ENCODE assay signal across 10 mouse cellular contexts in the genomic region with DNA sequence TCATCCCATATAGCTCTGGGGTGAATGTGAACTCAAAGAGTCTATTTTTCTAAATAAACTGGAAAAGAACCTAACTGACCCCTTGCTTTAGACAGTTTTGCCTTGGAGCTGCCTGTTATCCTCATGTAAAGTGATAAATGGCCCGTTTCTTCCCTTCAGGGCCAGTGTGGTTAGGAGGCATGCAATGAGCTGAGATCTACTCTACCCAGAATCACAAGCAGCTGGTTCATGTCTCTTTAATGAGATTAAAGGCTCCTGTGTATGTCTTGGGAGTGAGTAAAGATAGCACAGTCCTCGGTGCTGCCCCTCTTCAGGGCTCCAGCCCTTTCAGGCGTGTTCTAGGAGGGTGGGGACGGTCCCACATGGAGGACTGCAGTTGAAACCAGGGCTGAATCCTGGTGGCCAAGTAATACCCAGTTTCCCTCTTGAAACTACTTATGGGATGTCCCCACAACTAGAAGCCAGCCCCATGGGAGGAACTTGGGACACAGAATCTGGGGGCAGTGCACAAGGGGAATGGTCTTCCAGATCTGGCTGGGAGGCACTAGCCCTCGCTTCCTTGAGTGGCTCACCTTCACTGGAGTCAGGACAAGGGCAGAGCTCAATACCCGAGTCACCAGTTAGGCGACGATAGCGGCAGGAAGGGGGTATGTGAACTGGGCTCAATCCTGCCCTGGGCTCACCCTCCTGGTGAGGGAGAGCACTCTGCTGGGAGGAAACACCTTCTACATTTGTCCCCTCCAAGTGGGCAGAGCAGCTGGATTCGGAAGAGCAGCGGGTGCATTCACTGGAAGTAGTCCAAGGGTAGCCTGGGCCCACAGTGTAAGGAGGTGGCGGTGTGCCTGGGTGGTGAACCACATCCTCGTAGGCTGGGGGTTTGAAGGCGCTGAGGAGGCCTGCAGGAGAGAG. TPM values are rescaled to one million over a fixed set of nuclear protein-coding genes. Genes with fewer than 3 reads are reported as not detected.
A peak's percentile ranks its signal among the peaks of the same experiment; 100 is the strongest.
DNase-seq lines count a peak whose midpoint lies in the region; ATAC-seq and TF ChIP-seq lines count a peak whose summit lies in the region.
"Had no signal": no experiment of that assay in that cellular context is flagged by ENCODE, and none has a peak within 500 bp of the region (broad histone marks: within the 10 kb centered on the region; RNA-seq: fewer than 3 reads in every experiment).

No protein-coding gene starts in this region.

- intact Hi-C loops in left cerebral cortex, postnatal 25 days (cut with DNase I): no loop called here

- no peak for TF ChIP-seq CTCF in E14TG2a.4 (conservative IDR thresholded peaks at IDR 0.05; ENCODE audit: low read length)

- no peaks in the 10 kb centered on the region for H3K9me3 ChIP-seq in kidney, embryonic 16.5 days (ENCODE audit: low read length)
- H3K9me3 ChIP-seq in E14TG2a.4 (ENCODE audit: low read length): no peaks in the 10 kb centered on the region
- H3K9me3 ChIP-seq in embryonic facial prominence, embryonic 11.5 days (replicated peaks; ENCODE audit: control insufficient read depth, low read length): no peaks in the 10 kb centered on the region
- H3K9me3 ChIP-seq in liver, embryonic 15.5 days (replicated peaks): no peaks in the 10 kb centered on the region

- H3K4me2 ChIP-seq in kidney, embryonic 16.5 days (replicated peaks; ENCODE audit: low read depth, low read length): peak overlapping the region; percentile 87; the same call in 1 of the 2 replicates
- peak overlapping the region; percentile 55 for H3K4me2 ChIP-seq in embryonic facial prominence, embryonic 11.5 days (ENCODE audit: low read depth, low read length)
- peak overlapping the region; percentile 100; the same call in 1 of the 2 replicates for H3K4me2 ChIP-seq in liver, embryonic 15.5 days

- peaks cover 20% of the 10 kb centered on the region for H3K36me3 ChIP-seq in kidney, embryonic 16.5 days (ENCODE audit: insufficient read depth, low read length)
- H3K36me3 ChIP-seq in E14TG2a.4 (ENCODE audit: insufficient read depth, low read length): peaks cover 48% of the 10 kb centered on the region
- H3K36me3 ChIP-seq in embryonic facial prominence, embryonic 11.5 days (replicated peaks; ENCODE audit: control insufficient read depth, insufficient read depth, low read depth, low read length): no peaks in the 10 kb centered on the region; the same call in 1 of the 2 replicates
- H3K36me3 ChIP-seq in liver, embryonic 15.5 days (replicated peaks): peaks cover 39% of the 10 kb centered on the region

- DNase-seq in kidney, adult 11 months: no peak
- no peak for DNase-seq in embryonic facial prominence, embryonic 11.5 days (ENCODE audit: low spot score)
- no peak for DNase-seq in left cerebral cortex, postnatal 25 days (ENCODE audit: low spot score in 2 of 2)
- DNase-seq: heart, adult 2 months; retina, postnatal 1 day had no signal

- 61% methylated on average over 14 of the region's 14 CpGs for WGBS in kidney, embryonic 16.5 days
- 86% methylated on average over 14 of the region's 14 CpGs for WGBS in embryonic facial prominence, embryonic 11.5 days
- WGBS in liver, embryonic 15.5 days (ENCODE audit: insufficient replicate concordance): 60% methylated on average over 14 of the region's 14 CpGs

- peak overlapping the region; percentile 82 for H3K9ac ChIP-seq in kidney, embryonic 16.5 days (replicated peaks; ENCODE audit: low read length)
- H3K9ac ChIP-seq in embryonic facial prominence, embryonic 11.5 days (replicated peaks; ENCODE audit: low read length): no peak overlapping the region
- no peak overlapping the region for H3K9ac ChIP-seq in liver, embryonic 15.5 days

- no peak overlapping the region for H3K4me3 ChIP-seq in kidney, embryonic 16.5 days (ENCODE audit: low read length)
- H3K4me3 ChIP-seq in E14TG2a.4 (replicated peaks; ENCODE audit: low read length): 0 out of 2 replicates have a peak overlapping the region, but pooled peaks have one; percentile 3
- no peak overlapping the region; the same call in 1 of the 2 replicates for H3K4me3 ChIP-seq in embryonic facial prominence, embryonic 11.5 days (ENCODE audit: low read depth, low read length)
- H3K4me3 ChIP-seq in liver, embryonic 15.5 days (replicated peaks): 0 out of 2 replicates have a peak overlapping the region, but pooled peaks have one; percentile 77
- H3K4me3 ChIP-seq: heart, adult 2 months had no signal

- peak overlapping the region; percentile 45 for H3K27ac ChIP-seq in kidney, embryonic 16.5 days (ENCODE audit: low read length)
- no peak overlapping the region for H3K27ac ChIP-seq in embryonic facial prominence, embryonic 11.5 days (replicated peaks; ENCODE audit: low read depth, low read length)
- H3K27ac ChIP-seq in liver, embryonic 15.5 days (replicated peaks): 0 out of 2 replicates have a peak overlapping the region, but pooled peaks have one; percentile 7
- H3K27ac ChIP-seq: heart, adult 2 months had no signal

- H3K4me1 ChIP-seq in kidney, embryonic 16.5 days (ENCODE audit: insufficient read depth, low read length): peaks cover 62% of the 10 kb centered on the region
- H3K4me1 ChIP-seq in E14TG2a.4 (replicated peaks; ENCODE audit: low read depth, low read length): peaks cover 73% of the 10 kb centered on the region
- H3K4me1 ChIP-seq in embryonic facial prominence, embryonic 11.5 days (ENCODE audit: control insufficient read depth, insufficient read depth, low read length): peaks cover 8% of the 10 kb centered on the region
- peaks cover 88% of the 10 kb centered on the region for H3K4me1 ChIP-seq in liver, embryonic 15.5 days (replicated peaks)

- no peak for ATAC-seq in kidney, embryonic 16.5 days (ENCODE audit: low FRiP score, low TSS enrichment)
- no peak for ATAC-seq in embryonic facial prominence, embryonic 11.5 days (replicated peaks; ENCODE audit: insufficient number of reproducible peaks, low FRiP score, low TSS enrichment, low read depth)
- no peak for ATAC-seq in liver, embryonic 15.5 days (ENCODE audit: insufficient read depth)
- no peak for ATAC-seq in erythroid progenitor cell, adult 5-6 weeks (replicated peaks; ENCODE audit: low FRiP score, poor library complexity, severe bottlenecking)
- ATAC-seq: activated CD4-positive, CD25-positive, alpha-beta regulatory T cell, adult 4 months had no signal

- H3K27me3 ChIP-seq in kidney, embryonic 16.5 days (ENCODE audit: insufficient read depth, low read length): no peaks in the 10 kb centered on the region
- H3K27me3 ChIP-seq in E14TG2a.4 (ENCODE audit: insufficient read depth, low read length): no peaks in the 10 kb centered on the region
- H3K27me3 ChIP-seq in embryonic facial prominence, embryonic 11.5 days (ENCODE audit: control insufficient read depth, insufficient read depth, low read length): no peaks in the 10 kb centered on the region
- H3K27me3 ChIP-seq in liver, embryonic 15.5 days: no peaks in the 10 kb centered on the region

RNA-seq across cellular contexts. Expression of gene Wbp1, which starts 2.3 kb away (rescaled TPM):
- 159 and 160 TPM in 2 replicates for polyA plus RNA-seq in kidney, embryonic 16.5 days (2015; fragmentation: Nextera tagmentation; extraction: Ambion mirVana)
- 146 and 156 TPM in 2 replicates for polyA plus RNA-seq in embryonic facial prominence, embryonic 11.5 days (2014; fragmentation: Nextera tagmentation; extraction: Ambion mirVana)
- polyA plus RNA-seq in liver, embryonic 15.5 days (2015; fragmentation: Nextera tagmentation; extraction: Ambion mirVana): 29.6 and 30.2 TPM in 2 replicates
- total RNA-seq in erythroid progenitor cell, adult 5-6 weeks (2015; ENCODE audit: low replicate concordance): 42.3 and 48.7 TPM in 2 replicates
- total RNA-seq in erythroid progenitor cell, adult 5-6 weeks (2017; ENCODE audit: low replicate concordance): 77.9 and 83.6 TPM in 2 replicates
- total RNA-seq in left cerebral cortex, postnatal 25 days (2021): 10 to 100 TPM; 36.7 to 48.7 TPM

RNA-seq across cellular contexts. Expression of gene Mogs, which starts 3.8 kb away (rescaled TPM):
- polyA plus RNA-seq in kidney, embryonic 16.5 days (2015; fragmentation: Nextera tagmentation; extraction: Ambion mirVana): 10.6 and 34.9 TPM in 2 replicates
- polyA plus RNA-seq in embryonic facial prominence, embryonic 11.5 days (2014; fragmentation: Nextera tagmentation; extraction: Ambion mirVana): 22.1 and 23.9 TPM in 2 replicates
- polyA plus RNA-seq in liver, embryonic 15.5 days (2015; fragmentation: Nextera tagmentation; extraction: Ambion mirVana): 37.0 and 39.9 TPM in 2 replicates
- total RNA-seq in erythroid progenitor cell, adult 5-6 weeks (2015; ENCODE audit: low replicate concordance): 4.6 and 14.4 TPM in 2 replicates
- 13.1 and 17.1 TPM in 2 replicates for total RNA-seq in erythroid progenitor cell, adult 5-6 weeks (2017; ENCODE audit: low replicate concordance)
- total RNA-seq in left cerebral cortex, postnatal 25 days (2021): 10 to 100 TPM; 27.2 to 28.0 TPM

RNA-seq across cellular contexts. Expression of gene Ino80b, which starts 6.2 kb away (rescaled TPM):
- 14.2 TPM in 2 replicates for polyA plus RNA-seq in kidney, embryonic 16.5 days (2015; fragmentation: Nextera tagmentation; extraction: Ambion mirVana)
- 17.5 and 19.5 TPM in 2 replicates for polyA plus RNA-seq in embryonic facial prominence, embryonic 11.5 days (2014; fragmentation: Nextera tagmentation; extraction: Ambion mirVana)
- 5.0 and 5.3 TPM in 2 replicates for polyA plus RNA-seq in liver, embryonic 15.5 days (2015; fragmentation: Nextera tagmentation; extraction: Ambion mirVana)
- total RNA-seq in erythroid progenitor cell, adult 5-6 weeks (2015; ENCODE audit: low replicate concordance): 5.8 and 7.5 TPM in 2 replicates
- 7.4 and 24.1 TPM in 2 replicates for total RNA-seq in erythroid progenitor cell, adult 5-6 weeks (2017; ENCODE audit: low replicate concordance)
- total RNA-seq in left cerebral cortex, postnatal 25 days (2021): 10 to 100 TPM; 11.2 to 21.3 TPM

RNA-seq across cellular contexts. Expression of gene Mrpl53, which starts 10.2 kb away (rescaled TPM):
- polyA plus RNA-seq in kidney, embryonic 16.5 days (2015; fragmentation: Nextera tagmentation; extraction: Ambion mirVana): 131 and 143 TPM in 2 replicates
- 126 and 129 TPM in 2 replicates for polyA plus RNA-seq in embryonic facial prominence, embryonic 11.5 days (2014; fragmentation: Nextera tagmentation; extraction: Ambion mirVana)
- polyA plus RNA-seq in liver, embryonic 15.5 days (2015; fragmentation: Nextera tagmentation; extraction: Ambion mirVana): 70.4 and 72.6 TPM in 2 replicates
- 49.5 and 61.6 TPM in 2 replicates for total RNA-seq in erythroid progenitor cell, adult 5-6 weeks (2015; ENCODE audit: low replicate concordance)
- total RNA-seq in erythroid progenitor cell, adult 5-6 weeks (2017; ENCODE audit: low replicate concordance): 36.2 and 38.0 TPM in 2 replicates
- 10 to 100 TPM; 60.3 to 66.6 TPM for total RNA-seq in left cerebral cortex, postnatal 25 days (2021)

RNA-seq across cellular contexts. Expression of gene Rtkn, which starts 16.2 kb away (rescaled TPM):
- polyA plus RNA-seq in kidney, embryonic 16.5 days (2015; fragmentation: Nextera tagmentation; extraction: Ambion mirVana): 43.0 and 43.9 TPM in 2 replicates
- polyA plus RNA-seq in embryonic facial prominence, embryonic 11.5 days (2014; fragmentation: Nextera tagmentation; extraction: Ambion mirVana): 17.7 and 18.3 TPM in 2 replicates
- 12.1 and 17.9 TPM in 2 replicates for polyA plus RNA-seq in liver, embryonic 15.5 days (2015; fragmentation: Nextera tagmentation; extraction: Ambion mirVana)
- total RNA-seq in erythroid progenitor cell, adult 5-6 weeks (2015; ENCODE audit: low replicate concordance): not detected in 2 replicates
- total RNA-seq in erythroid progenitor cell, adult 5-6 weeks (2017; ENCODE audit: low replicate concordance): 0.30 TPM in 1 of 2 replicates, not detected in the other
- 10 to 100 TPM; 51.2 to 76.8 TPM for total RNA-seq in left cerebral cortex, postnatal 25 days (2021)
- polyA plus RNA-seq: activated CD4-positive, CD25-positive, alpha-beta regulatory T cell, adult 4 months had no signal

Comparison
In these comparisons a context has a peak if more than half of its experiments do, and no peak if none do; other contexts are left out.
1. H3K4me3 ChIP-seq: peak in E14TG2a.4 (single experiment) and liver, embryonic 15.5 days (single experiment); none in kidney, embryonic 16.5 days (single experiment) and embryonic facial prominence, embryonic 11.5 days (single experiment).
2. Peak in every context shown above with its lines, with median percentiles within 50 percentile points of each other: H3K4me2 ChIP-seq.